Mouse (Mus musculus): Measurements from ENCODE around the gene Slc39a9. TPM values are rescaled to one million over a fixed set of nuclear protein-coding genes. Genes with fewer than 3 reads are reported as not detected.

Gene Slc39a9
- polyA plus RNA-seq, 1 experiment, result 32.1 TPM

DNA sequence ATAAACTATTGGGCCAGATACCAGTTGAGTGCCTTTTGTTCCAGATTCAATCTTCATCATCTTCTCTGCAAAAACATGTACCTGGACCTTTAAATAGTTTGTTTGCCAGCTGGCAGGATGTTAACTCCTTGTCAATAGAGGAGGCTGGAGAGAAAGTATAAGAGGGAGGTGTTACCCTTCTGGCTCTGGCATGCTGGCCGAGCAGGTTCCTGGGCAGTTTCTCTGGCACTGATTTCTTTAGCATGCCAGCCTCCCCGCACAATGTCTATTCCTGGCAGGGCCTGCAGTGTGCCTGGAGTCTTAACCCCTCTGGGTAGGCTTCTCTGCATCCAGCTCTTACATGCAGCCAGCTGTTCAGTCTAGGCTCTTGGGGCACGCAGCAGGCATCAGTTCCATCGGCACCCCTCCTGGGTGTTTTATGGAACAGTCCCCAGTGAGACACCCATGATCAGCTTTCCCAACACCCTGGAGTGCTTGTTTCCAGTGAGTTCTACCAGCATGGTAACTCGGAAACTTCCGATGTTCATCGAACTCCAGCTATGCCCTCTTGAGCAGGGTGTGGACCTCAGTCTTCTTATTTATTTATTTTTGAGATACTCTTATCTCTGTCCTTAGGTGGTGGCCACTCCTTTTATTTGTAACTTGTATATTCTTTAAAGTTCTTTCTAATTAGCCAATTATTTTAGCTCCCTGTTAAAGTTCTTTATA is 10.4 kb downstream of the Slc39a9 start:
- DNase-seq (ENCODE audit: low spot score), result peak; percentile 38

DNA sequence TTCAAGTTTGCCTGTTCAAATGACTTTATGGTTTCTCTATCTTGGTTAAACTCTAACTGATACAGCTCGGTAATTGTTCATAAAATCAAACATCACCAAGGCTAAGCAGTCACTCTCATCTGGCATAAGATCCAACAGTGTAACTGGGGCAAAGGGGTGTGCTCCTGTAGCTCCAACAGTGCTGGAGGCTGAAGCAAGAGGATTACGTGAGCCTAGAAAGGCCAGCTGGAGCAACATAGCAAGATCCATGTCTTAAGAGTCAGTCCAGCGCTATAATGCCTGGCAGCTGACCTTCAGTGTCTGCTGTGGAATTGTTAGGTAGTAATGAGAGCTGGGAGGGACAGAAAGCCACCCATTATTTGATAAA is 11.0 kb downstream of the Slc39a9 start:
- DNase-seq (ENCODE audit: low spot score), result no peak

GRCm38 (mm10) chr12:80658661-80659060 is 15.0 kb downstream of the Slc39a9 start:
- no peak for DNase-seq (ENCODE audit: low spot score)

GRCm38 (mm10) chr12:80662322-80662721 is 18.6 kb downstream of the Slc39a9 start:
- no peak for DNase-seq (ENCODE audit: low spot score)

DNA sequence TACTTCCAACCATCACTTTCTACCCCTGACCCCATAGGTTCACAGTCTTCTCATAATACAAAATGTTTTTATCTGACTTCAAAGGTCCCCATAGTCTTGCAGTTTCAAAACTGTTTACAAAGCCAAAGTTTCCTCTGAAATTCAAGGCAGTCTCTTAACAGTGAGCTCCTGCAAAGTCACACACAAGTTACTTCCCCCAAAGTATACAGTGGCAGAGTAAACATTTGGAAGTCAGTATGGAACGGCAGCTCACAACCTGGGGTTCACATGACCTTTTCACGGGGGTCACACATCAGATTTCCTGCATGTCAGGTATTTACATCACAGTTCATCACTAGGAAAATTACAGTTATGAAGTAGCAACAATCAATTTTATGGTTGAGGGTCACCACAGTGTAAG is 20.3 kb downstream of the Slc39a9 start:
- DNase-seq (ENCODE audit: low spot score), result no peak

DNA sequence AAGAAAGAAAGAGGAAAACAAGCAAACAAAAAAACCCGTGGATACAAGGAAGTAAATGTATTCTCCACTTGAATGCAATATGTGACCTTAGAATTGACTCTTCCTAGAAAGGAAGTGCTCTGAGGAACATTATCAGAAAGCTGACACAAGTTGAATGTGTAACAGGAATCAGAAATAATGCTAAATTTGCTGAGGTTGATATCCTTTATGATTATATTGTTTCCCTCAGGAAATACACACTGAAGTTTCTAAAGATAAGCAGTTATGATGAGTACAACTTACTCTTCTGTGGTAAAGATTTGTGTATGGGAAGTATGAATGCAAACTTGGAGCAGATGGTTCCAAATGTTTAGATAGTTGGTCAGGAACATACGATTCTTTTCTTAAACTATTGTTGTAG is 24.7 kb downstream of the Slc39a9 start:
- no peak for DNase-seq (ENCODE audit: low spot score)

GRCm38 (mm10) chr12:80673170-80673569 is 29.5 kb downstream of the Slc39a9 start:
- no peak for DNase-seq (ENCODE audit: low spot score)

DNA sequence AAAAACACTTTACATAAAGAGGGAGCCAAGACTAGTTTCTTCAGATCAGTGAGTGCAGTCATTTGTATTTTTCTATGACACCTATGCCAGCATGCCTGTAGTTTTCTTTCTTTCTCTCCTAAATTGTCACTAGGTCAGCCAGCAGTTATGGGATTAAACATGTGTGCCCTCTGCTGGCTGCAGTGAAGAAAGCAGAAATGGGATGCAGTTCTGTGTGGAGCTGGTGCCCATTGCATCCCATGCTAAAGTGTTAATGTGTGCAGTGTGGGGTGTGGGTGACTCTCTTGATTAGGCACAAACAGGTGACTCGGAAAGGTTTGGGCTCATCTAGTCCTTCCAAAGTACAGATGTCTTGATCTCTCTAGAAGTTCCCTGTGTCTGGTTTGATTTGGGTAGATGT is 37.7 kb downstream of the Slc39a9 start:
- no peak for DNase-seq (ENCODE audit: low spot score)

- DNase-seq (ENCODE audit: low spot score), result no peak
Observed at GRCm38 (mm10) chr12:80683554-80683953, 39.9 kb downstream of the Slc39a9 start.

DNA sequence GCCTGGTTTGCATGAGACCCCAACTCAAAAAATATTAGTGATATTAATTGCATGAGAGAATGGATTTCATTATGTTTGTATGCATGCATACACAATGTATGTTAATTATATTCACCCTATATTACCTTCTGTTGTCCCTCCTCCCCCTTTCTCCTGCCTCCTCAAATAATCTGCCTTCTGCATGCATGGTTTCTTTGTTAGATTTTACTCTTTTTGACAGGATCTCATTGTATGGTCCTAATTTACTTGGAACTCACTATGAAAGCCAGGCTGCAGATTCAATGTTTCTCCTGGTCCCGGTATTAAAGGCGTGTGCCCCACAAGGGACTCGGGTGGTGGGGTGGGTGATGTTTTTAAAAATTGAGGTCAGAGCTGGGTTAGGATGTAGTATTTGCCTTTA is 40.6 kb downstream of the Slc39a9 start:
- no peak for DNase-seq (ENCODE audit: low spot score)

DNA sequence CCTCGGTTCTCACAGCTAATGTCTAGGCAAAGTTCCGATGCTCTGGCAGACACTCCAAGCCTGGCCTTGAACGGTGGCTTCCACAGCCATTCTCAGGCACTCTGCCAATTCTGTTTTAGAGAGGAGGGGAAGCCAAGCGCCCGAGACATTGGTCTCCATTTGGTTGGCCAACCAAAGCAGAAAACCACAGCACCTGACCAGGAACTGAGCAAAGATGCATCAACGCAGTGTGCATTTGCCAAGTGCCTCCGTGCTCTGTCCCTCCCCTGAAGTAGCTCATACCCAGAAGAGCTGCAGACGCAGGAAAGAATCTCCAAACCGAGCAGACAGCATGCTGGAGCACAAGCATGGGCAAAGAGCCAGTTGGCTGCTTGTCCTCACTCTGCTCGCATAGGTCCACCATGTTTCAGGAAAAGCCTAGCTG is 44.1 kb downstream of the Slc39a9 start:
- DNase-seq (ENCODE audit: low spot score), result no peak

DNA sequence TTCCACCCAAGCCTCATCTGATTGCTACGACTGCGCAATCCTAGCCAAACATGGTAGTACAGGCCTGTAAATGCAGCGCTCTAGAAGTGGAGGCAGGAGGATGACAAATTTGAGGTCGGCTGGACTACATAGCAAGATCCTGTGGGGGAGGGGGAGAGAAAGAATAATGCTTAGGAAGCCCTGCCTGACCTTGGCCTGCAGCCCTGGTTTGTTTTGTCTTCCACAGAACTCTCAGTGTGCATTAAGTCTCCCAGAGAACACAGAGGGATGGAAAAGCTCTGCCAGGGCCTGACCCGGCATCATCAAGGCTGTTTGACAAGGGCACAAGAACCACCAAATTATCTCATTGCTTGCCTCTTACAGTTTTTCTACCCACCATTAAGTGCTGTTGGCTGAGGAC is 46.0 kb downstream of the Slc39a9 start:
- no peak for DNase-seq (ENCODE audit: low spot score)

GRCm38 (mm10) chr12:80691671-80692091 is 48.0 kb downstream of the Slc39a9 start:
- no peak for DNase-seq (ENCODE audit: low spot score)

GRCm38 (mm10) chr12:80692269-80692972 is 48.7 kb downstream of the Slc39a9 start, which contains the start of gene Plekhd1:
Gene Plekhd1, plus strand, starts transcription at chr12:80692591.
- DNase-seq (ENCODE audit: low spot score), result peak; percentile 50

DNA sequence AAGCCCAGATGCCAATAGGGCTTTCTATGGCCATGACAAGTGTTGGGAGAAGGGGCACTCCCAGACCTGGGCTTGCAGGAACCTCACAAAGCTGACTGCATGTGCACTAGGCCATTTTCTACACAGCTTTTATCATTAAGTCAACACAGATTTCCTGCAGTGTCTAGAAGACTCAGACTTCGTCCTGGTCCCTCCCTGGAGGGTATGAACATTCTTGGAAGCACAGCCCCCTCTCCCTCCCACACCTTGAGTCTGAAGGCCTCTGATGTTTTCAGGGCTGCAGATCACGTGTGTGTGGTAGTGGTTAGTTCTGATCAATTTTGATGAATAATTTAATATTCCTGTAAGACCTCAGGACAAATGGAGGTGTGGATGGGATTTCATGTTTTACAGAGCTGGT is 50.0 kb downstream of the Slc39a9 start:
- no peak for DNase-seq (ENCODE audit: low spot score)

GRCm38 (mm10) chr12:80695004-80695403 is 51.3 kb downstream of the Slc39a9 start:
- no peak for DNase-seq (ENCODE audit: low spot score)

DNA sequence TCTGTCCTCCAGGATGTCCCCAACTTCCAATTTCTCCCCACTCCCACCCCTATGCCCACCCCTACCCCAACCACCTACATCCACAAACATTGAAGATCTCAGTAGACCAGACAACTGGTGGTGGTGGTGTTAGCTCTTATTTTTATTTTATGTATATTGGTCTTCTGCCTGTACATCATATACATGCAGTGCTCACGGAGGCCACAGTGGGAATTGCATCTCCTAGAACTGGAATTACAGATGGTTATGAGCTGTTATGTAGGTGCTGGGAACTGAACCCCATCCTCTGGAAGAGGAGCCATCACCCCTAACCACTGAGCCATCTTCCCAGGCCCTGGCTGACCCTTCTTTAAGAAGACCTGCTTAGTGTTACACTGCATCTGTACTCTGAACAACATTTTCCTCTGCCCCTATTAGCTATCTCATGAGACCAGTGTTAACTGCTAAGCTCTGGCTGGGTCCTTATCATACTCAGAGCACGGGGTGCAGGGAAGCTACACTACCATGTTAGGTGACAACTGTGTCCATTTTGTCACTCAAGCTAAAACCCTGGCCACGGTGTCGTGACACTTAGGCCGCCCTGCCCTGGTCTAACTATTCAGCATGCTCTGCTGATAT is 55.0 kb downstream of the Slc39a9 start:
- DNase-seq (ENCODE audit: low spot score), result no peak

- no peak for DNase-seq (ENCODE audit: low spot score)
Observed at GRCm38 (mm10) chr12:80699144-80699531, 55.5 kb downstream of the Slc39a9 start.

- no peak for DNase-seq (ENCODE audit: low spot score)
Observed at GRCm38 (mm10) chr12:80701332-80701731, 57.6 kb downstream of the Slc39a9 start.

GRCm38 (mm10) chr12:80706208-80706914 is 62.7 kb downstream of the Slc39a9 start:
- DNase-seq (ENCODE audit: low spot score), result no peak

DNA sequence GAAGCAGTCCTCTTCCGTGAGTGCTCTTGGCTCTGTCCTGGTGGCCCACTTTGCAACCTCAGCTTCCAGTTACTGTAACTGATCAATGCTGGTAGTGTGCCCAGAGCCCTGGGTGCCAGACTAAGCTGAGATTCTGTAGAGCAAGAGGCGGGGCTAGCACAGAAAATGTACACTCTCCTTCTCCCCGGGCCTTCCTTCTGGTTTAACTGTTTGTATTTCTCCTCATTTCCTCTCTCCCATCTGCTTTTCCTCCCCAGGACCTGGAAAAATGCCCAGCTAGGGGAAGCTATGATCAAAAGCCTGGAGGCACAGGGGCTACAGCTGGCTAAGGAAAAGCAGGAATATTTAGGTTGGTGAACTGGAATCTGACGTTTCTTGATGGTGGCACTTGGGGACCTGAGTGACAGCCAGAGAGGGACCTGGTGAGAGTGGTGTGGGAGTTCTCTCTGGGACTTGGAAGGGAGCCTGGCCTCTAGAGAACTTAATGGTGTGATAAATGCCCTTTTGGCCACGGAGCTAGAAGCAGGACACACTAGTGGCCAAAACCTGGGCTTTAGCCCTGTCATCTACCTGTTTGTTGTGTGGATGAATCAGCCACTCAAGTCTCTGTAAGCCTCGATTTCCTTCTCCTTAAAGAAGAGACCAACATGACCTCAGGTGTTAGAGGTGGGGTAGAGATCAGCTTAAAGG is 63.4 kb downstream of the Slc39a9 start:
- DNase-seq (ENCODE audit: low spot score), result no peak

DNA sequence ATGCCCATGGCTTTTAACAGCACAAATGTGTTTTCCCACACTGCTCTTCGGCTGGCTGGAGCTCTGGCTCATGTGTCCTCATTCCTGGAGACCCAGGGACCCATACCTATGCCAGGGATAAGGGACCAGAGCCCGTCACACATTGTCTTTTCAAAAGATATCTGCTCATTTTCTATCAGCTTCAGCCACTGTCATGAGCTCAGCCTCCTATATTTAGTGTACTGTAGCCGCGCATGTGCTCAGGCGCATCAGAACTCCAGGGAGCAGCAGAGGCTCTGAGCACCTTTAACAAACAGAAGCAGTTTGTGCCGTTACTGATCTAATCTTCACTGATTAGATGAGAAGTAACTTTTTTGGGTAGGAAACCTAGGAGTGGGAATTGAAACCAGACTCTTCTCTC is 72.2 kb downstream of the Slc39a9 start:
- no peak for DNase-seq (ENCODE audit: low spot score)
